In the genomic region with DNA sequence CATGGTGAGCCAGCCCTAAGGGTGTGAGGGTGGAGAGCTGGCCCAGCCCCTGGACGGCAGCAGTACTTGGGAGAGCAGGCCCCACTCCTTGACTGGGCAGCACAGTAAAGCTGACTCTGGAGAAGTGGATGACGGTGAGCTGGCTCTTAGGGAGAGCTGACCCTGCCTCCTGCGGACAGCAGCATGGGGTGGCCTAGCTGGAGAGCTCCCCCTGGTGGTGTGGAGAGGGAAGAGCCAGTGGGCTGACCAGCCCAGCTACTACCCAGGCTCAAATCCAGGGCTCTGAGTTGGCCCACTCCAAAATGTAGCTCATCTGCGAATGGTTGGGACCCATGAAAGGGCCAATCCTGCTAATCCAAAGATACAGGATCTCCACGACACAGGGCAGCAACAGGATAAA, we compare ENCODE assay signal across 19 mouse cellular contexts. TPM values are rescaled to one million over a fixed set of nuclear protein-coding genes. Genes with fewer than 3 reads are reported as not detected.
DNase-seq lines count a peak whose midpoint lies in the region; ATAC-seq and TF ChIP-seq lines count a peak whose summit lies in the region.
"Had no signal": no experiment of that assay in that cellular context is flagged by ENCODE, and none has a peak within 500 bp of the region (broad histone marks: within the 10 kb centered on the region; RNA-seq: fewer than 3 reads in every experiment).

No protein-coding gene starts in this region.

- no peaks in the 10 kb centered on the region for H3K4me1 ChIP-seq in heart, postnatal 0 days (ENCODE audit: control insufficient read depth, insufficient read depth)
- no peaks in the 10 kb centered on the region for H3K4me1 ChIP-seq in liver, embryonic 14.5 days (replicated peaks; ENCODE audit: control insufficient read depth in 2 of 2, insufficient read depth in 2 of 2, low read length in 1 of 2)
- no peaks in the 10 kb centered on the region for H3K4me1 ChIP-seq in liver, embryonic 12.5 days
- peaks cover 21% of the 10 kb centered on the region for H3K4me1 ChIP-seq in E14TG2a.4 (replicated peaks; ENCODE audit: low read depth, low read length)
- H3K4me1 ChIP-seq in embryonic fibroblast, embryonic 13.5 days (ENCODE audit: control insufficient read depth, insufficient read depth, low read length) = no peaks in the 10 kb centered on the region
- H3K4me1 ChIP-seq: forebrain, embryonic 10.5 days; liver, embryonic 13.5 days; midbrain, embryonic 12.5 days had no signal

- no peak for TF ChIP-seq EP300 in heart, postnatal 0 days (IDR thresholded peaks at IDR 0.05; ENCODE audit: low read depth)
- TF ChIP-seq EP300 in liver, embryonic 14.5 days (IDR thresholded peaks at IDR 0.05; ENCODE audit: low read depth) = no peak

- no peak overlapping the region for H3K4me3 ChIP-seq in heart, postnatal 0 days (ENCODE audit: low read depth, low read length)
- no peak overlapping the region for H3K4me3 ChIP-seq in liver, embryonic 14.5 days (ENCODE audit: insufficient read depth in 1 of 2, low read depth in 2 of 2, low read length in 2 of 2)
- no peak overlapping the region for H3K4me3 ChIP-seq in liver, embryonic 12.5 days
- H3K4me3 ChIP-seq in E14TG2a.4 (replicated peaks; ENCODE audit: low read length) = no peak overlapping the region
- no peak overlapping the region for H3K4me3 ChIP-seq in embryonic fibroblast, embryonic 13.5 days (ENCODE audit: insufficient read depth, low read length)
- H3K4me3 ChIP-seq: forebrain, embryonic 10.5 days; liver, embryonic 13.5 days; midbrain, embryonic 12.5 days had no signal

- TF ChIP-seq CTCF in heart, postnatal 0 days (IDR thresholded peaks at IDR 0.05; ENCODE audit: low read depth) = 0 out of 2 replicates have a peak, but pooled peaks have one; percentile 2
- peak; percentile 53 for TF ChIP-seq CTCF in liver, embryonic 14.5 days (IDR thresholded peaks at IDR 0.05; ENCODE audit: low read depth)
- TF ChIP-seq CTCF in E14TG2a.4 (conservative IDR thresholded peaks at IDR 0.05; ENCODE audit: low read length) = peak; percentile 71
- peak; percentile 24; the same call in 1 of the 2 replicates for TF ChIP-seq CTCF in embryonic fibroblast, embryonic 13.5 days (IDR thresholded peaks at IDR 0.05; ENCODE audit: borderline replicate concordance, insufficient read depth, low read length)

- no peak overlapping the region for H3K4me2 ChIP-seq in heart, postnatal 0 days (ENCODE audit: low read depth, low read length)
- H3K4me2 ChIP-seq in liver, embryonic 14.5 days (ENCODE audit: low read depth) = no peak overlapping the region
- H3K4me2 ChIP-seq in liver, embryonic 12.5 days = no peak overlapping the region
- H3K4me2 ChIP-seq: hindbrain, embryonic 14.5 days; liver, embryonic 13.5 days; midbrain, embryonic 12.5 days had no signal

- ATAC-seq in heart, postnatal 0 days (ENCODE audit: insufficient read depth, low read depth) = no peak
- ATAC-seq in liver, embryonic 14.5 days (ENCODE audit: insufficient read depth) = no peak
- no peak for ATAC-seq in liver, embryonic 12.5 days
- ATAC-seq: activated CD4-positive, CD25-positive, alpha-beta regulatory T cell, adult 4 months; CD4-positive, CD25-positive, alpha-beta regulatory T cell, adult 4 months had no signal

- no peak overlapping the region for H3K9ac ChIP-seq in heart, postnatal 0 days (replicated peaks; ENCODE audit: low read depth, low read length)
- no peak overlapping the region for H3K9ac ChIP-seq in liver, embryonic 14.5 days (replicated peaks)
- no peak overlapping the region for H3K9ac ChIP-seq in liver, embryonic 12.5 days
- H3K9ac ChIP-seq: hindbrain, embryonic 14.5 days; liver, embryonic 13.5 days; midbrain, embryonic 12.5 days had no signal

- DNase-seq in heart, postnatal 0 days (ENCODE audit: low spot score) = no peak
- DNase-seq in heart, adult 11 months = no peak
- no peak for DNase-seq in liver, embryonic 14.5 days (ENCODE audit: low read depth in 3 of 3, low spot score in 3 of 3)
- DNase-seq in neural tube, embryonic 10.5 days (ENCODE audit: extremely low spot score, low spot score) = no peak
- DNase-seq in ovary, postnatal 14 days (ENCODE audit: low spot score) = no peak
- DNase-seq: cerebellum, postnatal 36 days; heart, postnatal 14 days; layer of hippocampus, adult 9-11 months; liver, embryonic 13.5 days; lung, postnatal 4 days; right cerebral cortex, postnatal 4 days had no signal

- TF ChIP-seq POLR2A in embryonic fibroblast, embryonic 13.5 days (IDR thresholded peaks at IDR 0.05; ENCODE audit: low read depth, low read length) = no peak

- no peaks in the 10 kb centered on the region for H3K9me3 ChIP-seq in heart, postnatal 0 days (replicated peaks; ENCODE audit: control insufficient read depth, low read length)
- no peaks in the 10 kb centered on the region for H3K9me3 ChIP-seq in liver, embryonic 14.5 days (ENCODE audit: control insufficient read depth, low read length)
- H3K9me3 ChIP-seq in liver, embryonic 12.5 days (replicated peaks) = no peaks in the 10 kb centered on the region
- H3K9me3 ChIP-seq in E14TG2a.4 (ENCODE audit: low read length) = peaks cover under 1% of the 10 kb centered on the region; the same call in 1 of the 2 replicates
- H3K9me3 ChIP-seq: forebrain, embryonic 10.5 days; liver, embryonic 13.5 days; midbrain, embryonic 12.5 days had no signal

- no peaks in the 10 kb centered on the region for H3K27me3 ChIP-seq in heart, postnatal 0 days (ENCODE audit: control insufficient read depth, insufficient read depth, low read length)
- no peaks in the 10 kb centered on the region for H3K27me3 ChIP-seq in liver, embryonic 14.5 days (ENCODE audit: control insufficient read depth, insufficient read depth, low read length)
- H3K27me3 ChIP-seq in liver, embryonic 12.5 days (replicated peaks) = no peaks in the 10 kb centered on the region
- H3K27me3 ChIP-seq in E14TG2a.4 (ENCODE audit: insufficient read depth, low read length) = no peaks in the 10 kb centered on the region
- H3K27me3 ChIP-seq: liver, embryonic 13.5 days; midbrain, embryonic 12.5 days had no signal

- H3K27ac ChIP-seq in heart, postnatal 0 days (ENCODE audit: low read depth) = no peak overlapping the region
- H3K27ac ChIP-seq in liver, embryonic 14.5 days = no peak overlapping the region
- H3K27ac ChIP-seq in liver, embryonic 12.5 days = no peak overlapping the region
- no peak overlapping the region for H3K27ac ChIP-seq in embryonic fibroblast, embryonic 13.5 days (ENCODE audit: insufficient read depth, low read length)
- H3K27ac ChIP-seq: forebrain, embryonic 10.5 days; hindbrain, embryonic 14.5 days; liver, embryonic 13.5 days; midbrain, embryonic 12.5 days had no signal

- 82% methylated on average over 5 of the region's 5 CpGs for WGBS in heart, postnatal 0 days
- WGBS in liver, embryonic 14.5 days (ENCODE audit: insufficient replicate concordance) = 74% methylated on average over 5 of the region's 5 CpGs
- 81% methylated on average over 5 of the region's 5 CpGs for WGBS in liver, embryonic 12.5 days (ENCODE audit: insufficient replicate concordance)

- H3K36me3 ChIP-seq in heart, postnatal 0 days (replicated peaks; ENCODE audit: control insufficient read depth, insufficient read depth, low read length) = peaks cover 10% of the 10 kb centered on the region; the same call in 1 of the 2 replicates
- no peaks in the 10 kb centered on the region for H3K36me3 ChIP-seq in liver, embryonic 14.5 days (replicated peaks; ENCODE audit: control insufficient read depth, insufficient read depth, low read depth)
- H3K36me3 ChIP-seq in liver, embryonic 12.5 days = peaks cover 48% of the 10 kb centered on the region
- peaks cover 68% of the 10 kb centered on the region for H3K36me3 ChIP-seq in E14TG2a.4 (ENCODE audit: insufficient read depth, low read length)

RNA-seq across cellular contexts. Expression of gene Zfp82, which starts 8.1 kb away (rescaled TPM):
- 0.08 and 0.54 TPM in 2 replicates for total RNA-seq in heart, postnatal 0 days (2014; rRNA removed; ENCODE audit: low replicate concordance)
- polyA plus RNA-seq in heart, postnatal 0 days (2015; fragmentation: Nextera tagmentation; extraction: Ambion mirVana) = 1.9 and 2.4 TPM in 2 replicates
- polyA plus RNA-seq in liver, embryonic 14.5 days (2012; rRNA removed) = 0.22 and 0.50 TPM in 2 replicates
- polyA plus RNA-seq in liver, embryonic 14.5 days (2014; fragmentation: Nextera tagmentation; extraction: Ambion mirVana) = 1.2 and 1.8 TPM in 2 replicates
- 1.8 and 2.0 TPM in 2 replicates for polyA plus RNA-seq in liver, embryonic 12.5 days (2016; fragmentation: Nextera tagmentation; extraction: Ambion mirVana)
- polyA plus RNA-seq in embryonic fibroblast, embryonic 13.5 days (2011; ENCODE audit: insufficient read length, low read depth, missing spikeins) = 1.8 and 2.8 TPM in 2 replicates

RNA-seq across cellular contexts. Expression of gene Zfp14, which starts 13.4 kb away (rescaled TPM):
- total RNA-seq in heart, postnatal 0 days (2014; rRNA removed; ENCODE audit: low replicate concordance) = 5.7 and 6.0 TPM in 2 replicates
- 2.2 and 2.6 TPM in 2 replicates for polyA plus RNA-seq in heart, postnatal 0 days (2015; fragmentation: Nextera tagmentation; extraction: Ambion mirVana)
- 0.24 and 0.38 TPM in 2 replicates for polyA plus RNA-seq in liver, embryonic 14.5 days (2012; rRNA removed)
- 0.21 and 0.27 TPM in 2 replicates for polyA plus RNA-seq in liver, embryonic 14.5 days (2014; fragmentation: Nextera tagmentation; extraction: Ambion mirVana)
- polyA plus RNA-seq in liver, embryonic 12.5 days (2016; fragmentation: Nextera tagmentation; extraction: Ambion mirVana) = 0.60 and 0.87 TPM in 2 replicates
- 3.1 and 3.6 TPM in 2 replicates for polyA plus RNA-seq in embryonic fibroblast, embryonic 13.5 days (2011; ENCODE audit: insufficient read length, low read depth, missing spikeins)

RNA-seq across cellular contexts. Expression of gene Gm26920, which starts 25.6 kb away (rescaled TPM):
- not detected in 2 replicates for total RNA-seq in heart, postnatal 0 days (2014; rRNA removed; ENCODE audit: low replicate concordance)
- polyA plus RNA-seq in heart, postnatal 0 days (2015; fragmentation: Nextera tagmentation; extraction: Ambion mirVana) = 0.18 TPM in 1 of 2 replicates, not detected in the other
- polyA plus RNA-seq in liver, embryonic 14.5 days (2012; rRNA removed) = 0.13 TPM in 1 of 2 replicates, not detected in the other
- 0.23 TPM in 1 of 2 replicates, not detected in the other for polyA plus RNA-seq in liver, embryonic 14.5 days (2014; fragmentation: Nextera tagmentation; extraction: Ambion mirVana)
- 0.41 and 0.99 TPM in 2 replicates for polyA plus RNA-seq in liver, embryonic 12.5 days (2016; fragmentation: Nextera tagmentation; extraction: Ambion mirVana)
- polyA plus RNA-seq in embryonic fibroblast, embryonic 13.5 days (2011; ENCODE audit: insufficient read length, low read depth, missing spikeins) = 2.3 and 2.7 TPM in 2 replicates
- total RNA-seq: heart, postnatal 14 days had no signal
- polyA plus RNA-seq: liver, embryonic 13.5 days had no signal

RNA-seq across cellular contexts. Expression of gene Zfp566, which starts 25.7 kb away (rescaled TPM):
- not detected in 2 replicates for total RNA-seq in heart, postnatal 0 days (2014; rRNA removed; ENCODE audit: low replicate concordance)
- 4.1 and 4.6 TPM in 2 replicates for polyA plus RNA-seq in heart, postnatal 0 days (2015; fragmentation: Nextera tagmentation; extraction: Ambion mirVana)
- polyA plus RNA-seq in liver, embryonic 14.5 days (2012; rRNA removed) = 0.54 and 1.8 TPM in 2 replicates
- polyA plus RNA-seq in liver, embryonic 14.5 days (2014; fragmentation: Nextera tagmentation; extraction: Ambion mirVana) = 1.3 and 1.5 TPM in 2 replicates
- polyA plus RNA-seq in liver, embryonic 12.5 days (2016; fragmentation: Nextera tagmentation; extraction: Ambion mirVana) = 3.0 and 3.3 TPM in 2 replicates
- polyA plus RNA-seq in embryonic fibroblast, embryonic 13.5 days (2011; ENCODE audit: insufficient read length, low read depth, missing spikeins) = 2.7 and 4.8 TPM in 2 replicates

RNA-seq across cellular contexts. Expression of gene Zfp260, which starts 30.0 kb away (rescaled TPM):
- total RNA-seq in heart, postnatal 0 days (2014; rRNA removed; ENCODE audit: low replicate concordance) = 33.1 and 54.8 TPM in 2 replicates
- polyA plus RNA-seq in heart, postnatal 0 days (2015; fragmentation: Nextera tagmentation; extraction: Ambion mirVana) = 54.6 and 57.9 TPM in 2 replicates
- polyA plus RNA-seq in liver, embryonic 14.5 days (2012; rRNA removed) = 3.7 and 4.8 TPM in 2 replicates
- 11.9 and 12.6 TPM in 2 replicates for polyA plus RNA-seq in liver, embryonic 14.5 days (2014; fragmentation: Nextera tagmentation; extraction: Ambion mirVana)
- 22.6 and 24.3 TPM in 2 replicates for polyA plus RNA-seq in liver, embryonic 12.5 days (2016; fragmentation: Nextera tagmentation; extraction: Ambion mirVana)
- 95.0 and 119 TPM in 2 replicates for polyA plus RNA-seq in embryonic fibroblast, embryonic 13.5 days (2011; ENCODE audit: insufficient read length, low read depth, missing spikeins)

Comparison
In these comparisons a context has a peak if more than half of its experiments do, and no peak if none do; other contexts are left out.
1. CTCF ChIP-seq: peak in every context shown above with its lines; median percentile 71 in E14TG2a.4; 53 in liver, embryonic 14.5 days; 24 in embryonic fibroblast, embryonic 13.5 days; 2 in heart, postnatal 0 days.